In the genomic region with DNA sequence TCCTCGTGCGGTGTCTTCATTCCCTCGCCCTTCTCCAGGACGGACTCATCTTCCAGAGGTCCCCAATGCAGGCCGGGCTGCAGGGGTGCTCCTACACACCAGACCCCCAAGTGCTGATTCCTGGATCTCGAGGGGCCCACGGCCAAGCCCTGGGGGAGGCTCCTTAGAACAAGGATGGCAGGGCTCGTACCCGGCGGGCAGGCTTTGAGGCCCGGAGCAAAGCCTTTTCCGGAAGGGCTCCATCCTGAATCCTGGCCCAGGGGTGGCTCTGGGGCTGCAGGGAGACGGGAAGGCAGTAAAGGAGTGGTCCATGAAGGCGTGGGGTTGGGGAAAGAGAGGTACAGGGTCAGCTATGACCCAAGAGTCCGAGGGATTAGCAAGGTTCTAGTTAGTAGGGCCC, we compare ENCODE assay signal across 8 mouse cellular contexts. TPM values are rescaled to one million over a fixed set of nuclear protein-coding genes. Genes with fewer than 3 reads are reported as not detected.
DNase-seq lines count a peak whose midpoint lies in the region; ATAC-seq and TF ChIP-seq lines count a peak whose summit lies in the region.

No protein-coding gene starts in this region.

- peak overlapping the region; percentile 74 for H3K4me3 ChIP-seq in liver, adult 2 months (ENCODE audit: insufficient read depth, low read depth, low read length)
- peak overlapping the region; percentile 85 for H3K4me3 ChIP-seq in cerebellum, adult 2 months (replicated peaks; ENCODE audit: insufficient read depth, low read depth, low read length)
- peak overlapping the region; percentile 97 for H3K4me3 ChIP-seq in heart, postnatal 0 days (ENCODE audit: low read depth, low read length)
- peak overlapping the region; percentile 90 for H3K4me3 ChIP-seq in midbrain, embryonic 12.5 days

- H3K36me3 ChIP-seq in liver, adult 2 months (ENCODE audit: control insufficient read depth, insufficient read depth, low read length): peaks cover 10% of the 10 kb centered on the region; the same call in 1 of the 2 replicates
- peaks cover 40% of the 10 kb centered on the region for H3K36me3 ChIP-seq in heart, postnatal 0 days (replicated peaks; ENCODE audit: control insufficient read depth, insufficient read depth, low read length)
- H3K36me3 ChIP-seq in midbrain, embryonic 12.5 days: peaks cover 52% of the 10 kb centered on the region

- TF ChIP-seq POLR2A in liver, adult 2 months (IDR thresholded peaks at IDR 0.05; ENCODE audit: extremely low read depth, insufficient read depth, low read length): no peak
- no peak for TF ChIP-seq POLR2A in cerebellum, adult 2 months (IDR thresholded peaks at IDR 0.05; ENCODE audit: borderline replicate concordance, insufficient read depth, low read length)

- no peak for ATAC-seq in heart, postnatal 0 days (ENCODE audit: insufficient read depth, low read depth)
- ATAC-seq in midbrain, embryonic 12.5 days (ENCODE audit: low FRiP score, low read depth): peak; percentile 1; the same call in 1 of the 2 replicates
- no peak for ATAC-seq in megakaryocyte progenitor cell, adult 5-6 weeks (replicated peaks; ENCODE audit: poor library complexity)

- no peaks in the 10 kb centered on the region for H3K9me3 ChIP-seq in heart, postnatal 0 days (replicated peaks; ENCODE audit: control insufficient read depth, low read length)
- no peaks in the 10 kb centered on the region for H3K9me3 ChIP-seq in midbrain, embryonic 12.5 days

- H3K27ac ChIP-seq in liver, adult 2 months (replicated peaks; ENCODE audit: insufficient read depth, low read depth, low read length): peak overlapping the region; percentile 89
- no peak overlapping the region for H3K27ac ChIP-seq in cerebellum, adult 2 months (ENCODE audit: insufficient read depth, low read length)
- peak overlapping the region; percentile 95 for H3K27ac ChIP-seq in heart, postnatal 0 days (ENCODE audit: low read depth)
- H3K27ac ChIP-seq in midbrain, embryonic 12.5 days (replicated peaks): peak overlapping the region; percentile 80

- peak overlapping the region; percentile 68 for H3K9ac ChIP-seq in liver, adult 2 months (ENCODE audit: low read depth, low read length)
- peak overlapping the region; percentile 83 for H3K9ac ChIP-seq in heart, postnatal 0 days (replicated peaks; ENCODE audit: low read depth, low read length)
- peak overlapping the region; percentile 95 for H3K9ac ChIP-seq in midbrain, embryonic 12.5 days (replicated peaks)

- no peak for TF ChIP-seq EP300 in heart, postnatal 0 days (IDR thresholded peaks at IDR 0.05; ENCODE audit: low read depth)

- no peaks in the 10 kb centered on the region for H3K27me3 ChIP-seq in liver, adult 2 months (ENCODE audit: control insufficient read depth, insufficient read depth, low read length)
- H3K27me3 ChIP-seq in cerebellum, adult 2 months (ENCODE audit: control insufficient read depth, insufficient read depth, low read length): no peaks in the 10 kb centered on the region
- H3K27me3 ChIP-seq in heart, postnatal 0 days (ENCODE audit: control insufficient read depth, insufficient read depth, low read length): no peaks in the 10 kb centered on the region
- H3K27me3 ChIP-seq in midbrain, embryonic 12.5 days: no peaks in the 10 kb centered on the region

- H3K4me2 ChIP-seq in heart, postnatal 0 days (ENCODE audit: low read depth, low read length): peak overlapping the region; percentile 93
- H3K4me2 ChIP-seq in midbrain, embryonic 12.5 days (replicated peaks): peak overlapping the region; percentile 100

- peaks cover 4% of the 10 kb centered on the region; the same call in 1 of the 2 replicates for H3K79me2 ChIP-seq in liver, adult 2 months (ENCODE audit: control insufficient read depth, insufficient read depth, low read length)

- peaks cover 3% of the 10 kb centered on the region; the same call in 1 of the 2 replicates for H3K4me1 ChIP-seq in liver, adult 2 months (ENCODE audit: control insufficient read depth, insufficient read depth, low read length)
- H3K4me1 ChIP-seq in cerebellum, adult 2 months (ENCODE audit: control insufficient read depth, insufficient read depth, low read length): 0 out of 2 replicates have a peak, but pooled peaks cover 5% of the 10 kb centered on the region
- H3K4me1 ChIP-seq in heart, postnatal 0 days (ENCODE audit: control insufficient read depth, insufficient read depth): peaks cover 31% of the 10 kb centered on the region
- H3K4me1 ChIP-seq in midbrain, embryonic 12.5 days: peaks cover 28% of the 10 kb centered on the region

- no peak for TF ChIP-seq CTCF in liver, adult 2 months (IDR thresholded peaks at IDR 0.05; ENCODE audit: low read depth, low read length)
- TF ChIP-seq CTCF in cerebellum, adult 2 months (IDR thresholded peaks at IDR 0.05; ENCODE audit: borderline replicate concordance, insufficient read depth, low read depth, low read length): no peak
- TF ChIP-seq CTCF in heart, postnatal 0 days (IDR thresholded peaks at IDR 0.05; ENCODE audit: low read depth): no peak

- WGBS in liver, adult 2 months: 2% methylated on average over 15 of the region's 15 CpGs
- 2% methylated on average over 15 of the region's 15 CpGs for WGBS in cerebellum, adult 2 months
- whole genome bisulfite sequencing in heart, postnatal 0 days: 1% methylated on average over 15 of the region's 15 CpGs
- WGBS in midbrain, embryonic 12.5 days: 4% methylated on average over 15 of the region's 15 CpGs

- no peak for DNase-seq in liver, adult 2 months (ENCODE audit: extremely low read depth, low read depth, low spot score)
- no peak for DNase-seq in liver
- DNase-seq in cerebellum, adult 2 months: peak in 1 of 2 experiments; percentile 24
- DNase-seq in heart, postnatal 0 days (ENCODE audit: low spot score): no peak
- no peak for DNase-seq in urinary bladder, postnatal 36 days (ENCODE audit: low spot score in 2 of 2)
- no peak for DNase-seq in frontal cortex, postnatal 36 days (ENCODE audit: low spot score in 2 of 2)

RNA-seq across cellular contexts. Expression of a gene that starts 0.4 kb away (rescaled TPM):
- total RNA-seq in liver, adult 2 months (2014; rRNA removed): 2.2 and 2.8 TPM in 2 replicates
- 3.8 and 6.6 TPM in 2 replicates for polyA plus RNA-seq in liver, adult 2 months (2012; rRNA removed)
- 14.4 and 15.6 TPM in 2 replicates for polyA plus RNA-seq in cerebellum, adult 2 months (2012; rRNA removed)
- 11.1 and 17.4 TPM in 2 replicates for total RNA-seq in heart, postnatal 0 days (2014; rRNA removed; ENCODE audit: low replicate concordance)
- 3.6 and 4.0 TPM in 2 replicates for polyA plus RNA-seq in heart, postnatal 0 days (2015; fragmentation: Nextera tagmentation; extraction: Ambion mirVana)
- polyA plus RNA-seq in midbrain, embryonic 12.5 days (2016; fragmentation: Nextera tagmentation; extraction: Ambion mirVana): 11.0 and 13.3 TPM in 2 replicates
- total RNA-seq in megakaryocyte progenitor cell, adult 5-6 weeks (2015): 4.9 and 5.2 TPM in 2 replicates
- total RNA-seq in megakaryocyte progenitor cell, adult 5-6 weeks (2017): 9.2 and 11.1 TPM in 2 replicates

RNA-seq across cellular contexts. Expression of a gene that starts 0.5 kb away (rescaled TPM):
- total RNA-seq in liver, adult 2 months (2014; rRNA removed): 6.5 and 8.8 TPM in 2 replicates
- polyA plus RNA-seq in liver, adult 2 months (2012; rRNA removed): 12.9 and 18.7 TPM in 2 replicates
- 40.8 and 45.9 TPM in 2 replicates for polyA plus RNA-seq in cerebellum, adult 2 months (2012; rRNA removed)
- total RNA-seq in heart, postnatal 0 days (2014; rRNA removed; ENCODE audit: low replicate concordance): 85.7 and 109 TPM in 2 replicates
- polyA plus RNA-seq in heart, postnatal 0 days (2015; fragmentation: Nextera tagmentation; extraction: Ambion mirVana): 73.9 and 76.5 TPM in 2 replicates
- polyA plus RNA-seq in midbrain, embryonic 12.5 days (2016; fragmentation: Nextera tagmentation; extraction: Ambion mirVana): 83.7 and 88.9 TPM in 2 replicates
- total RNA-seq in megakaryocyte progenitor cell, adult 5-6 weeks (2015): 66.3 and 67.1 TPM in 2 replicates
- total RNA-seq in megakaryocyte progenitor cell, adult 5-6 weeks (2017): 45.0 and 58.6 TPM in 2 replicates

RNA-seq across cellular contexts. Expression of a gene that starts 12.9 kb away (rescaled TPM):
- 1,668 and 1,838 TPM in 2 replicates for total RNA-seq in liver, adult 2 months (2014; rRNA removed)
- polyA plus RNA-seq in liver, adult 2 months (2012; rRNA removed): 2,018 and 2,057 TPM in 2 replicates
- 0.28 and 0.33 TPM in 2 replicates for polyA plus RNA-seq in cerebellum, adult 2 months (2012; rRNA removed)
- total RNA-seq in heart, postnatal 0 days (2014; rRNA removed; ENCODE audit: low replicate concordance): 0.08 and 1.1 TPM in 2 replicates
- polyA plus RNA-seq in heart, postnatal 0 days (2015; fragmentation: Nextera tagmentation; extraction: Ambion mirVana): 0.12 TPM in 1 of 2 replicates, not detected in the other
- polyA plus RNA-seq in midbrain, embryonic 12.5 days (2016; fragmentation: Nextera tagmentation; extraction: Ambion mirVana): 0.14 TPM in 1 of 2 replicates, not detected in the other
- not detected in 2 replicates for total RNA-seq in megakaryocyte progenitor cell, adult 5-6 weeks (2015)
- total RNA-seq in megakaryocyte progenitor cell, adult 5-6 weeks (2017): not detected in 2 replicates

Comparison
In these comparisons a context has a peak if more than half of its experiments do, and no peak if none do; other contexts are left out.
1. RNA of a gene that starts 12.9 kb away (polyA plus RNA-seq): 2,018 to 2,057 TPM in liver, adult 2 months; 0.28 to 0.33 TPM in cerebellum, adult 2 months, 0.12 TPM in heart, postnatal 0 days and 0.14 TPM in midbrain, embryonic 12.5 days; every median in the first group is over 1,000 times any median in the second.
2. Peak in every context shown above with its lines, with median percentiles within 50 percentile points of each other: H3K4me3 ChIP-seq and H3K9ac ChIP-seq.